Mouse (Mus musculus) intestine, embryonic 15.5 days (tissue): ENCODE results near the gene Mlst8. TPM values are rescaled to one million over a fixed set of nuclear protein-coding genes. Genes with fewer than 3 reads are reported as not detected.
A peak's percentile ranks its signal among the peaks of the same experiment; 100 is the strongest.

Source experiments
- ATAC-seq: fragments of 200-750 bp; cut with Nextera tagmentation; 2 replicates; pipeline ENCODE4 v1.8.0; 2017; ENCODE audit warnings: moderate TSS enrichment, moderate library complexity
- H3K27ac ChIP-seq: fragments of 300-500 bp; sonication (generic); 2 replicates; pipeline ENCODE4 v1.5.1; 2015; ENCODE audit warnings: mild to moderate bottlenecking, inconsistent platforms
- H3K27me3 ChIP-seq: fragments of 300-500 bp; sonication (generic); replicated peaks from 2 replicates; pipeline ENCODE4 v1.6.1; 2015; ENCODE audit warnings: inconsistent platforms
- H3K36me3 ChIP-seq: fragments of 300-500 bp; sonication (generic); 2 replicates; pipeline ENCODE4 v1.6.1; 2015; ENCODE audit warnings: inconsistent platforms
- H3K4me1 ChIP-seq: fragments of 300-500 bp; sonication (generic); replicated peaks from 2 replicates; pipeline ENCODE4 v1.6.1; 2015; ENCODE audit warnings: inconsistent platforms
- H3K4me2 ChIP-seq: fragments of 300-500 bp; sonication (generic); replicated peaks from 2 replicates; pipeline ENCODE4 v1.6.1; 2015; ENCODE audit warnings: mild to moderate bottlenecking, inconsistent platforms
- H3K4me3 ChIP-seq: fragments of 300-500 bp; sonication (generic); replicated peaks from 2 replicates; pipeline ENCODE4 v1.5.1; 2015; ENCODE audit warnings: inconsistent platforms
- H3K9ac ChIP-seq: fragments of 300-500 bp; sonication (generic); 2 replicates; pipeline ENCODE4 v1.6.1; 2015; ENCODE audit warnings: inconsistent platforms
- H3K9me3 ChIP-seq: fragments of 300-500 bp; sonication (generic); 2 replicates; pipeline ENCODE4 v1.6.1; 2016; ENCODE audit warnings: inconsistent platforms
- WGBS: fragments of 180-500 bp; shearing (Covaris S2); methylation state at CpG from one replicate; pipeline ENCODE4 v1.1.7; 2015; 5-methylcytosine and 5-hydroxymethylcytosine counted together
- polyA plus RNA-seq: library from polyadenylated mRNA; unstranded; fragments of >200 nt; fragmentation: Nextera tagmentation; extraction: Ambion mirVana; gene quantifications from 2 replicates; pipeline ENCODE4 v1.2.1, GENCODE M21; 2015

The Mlst8 gene
- polyA plus RNA-seq, 1 experiment from 2014 or later = 25.2 TPM

DNA sequence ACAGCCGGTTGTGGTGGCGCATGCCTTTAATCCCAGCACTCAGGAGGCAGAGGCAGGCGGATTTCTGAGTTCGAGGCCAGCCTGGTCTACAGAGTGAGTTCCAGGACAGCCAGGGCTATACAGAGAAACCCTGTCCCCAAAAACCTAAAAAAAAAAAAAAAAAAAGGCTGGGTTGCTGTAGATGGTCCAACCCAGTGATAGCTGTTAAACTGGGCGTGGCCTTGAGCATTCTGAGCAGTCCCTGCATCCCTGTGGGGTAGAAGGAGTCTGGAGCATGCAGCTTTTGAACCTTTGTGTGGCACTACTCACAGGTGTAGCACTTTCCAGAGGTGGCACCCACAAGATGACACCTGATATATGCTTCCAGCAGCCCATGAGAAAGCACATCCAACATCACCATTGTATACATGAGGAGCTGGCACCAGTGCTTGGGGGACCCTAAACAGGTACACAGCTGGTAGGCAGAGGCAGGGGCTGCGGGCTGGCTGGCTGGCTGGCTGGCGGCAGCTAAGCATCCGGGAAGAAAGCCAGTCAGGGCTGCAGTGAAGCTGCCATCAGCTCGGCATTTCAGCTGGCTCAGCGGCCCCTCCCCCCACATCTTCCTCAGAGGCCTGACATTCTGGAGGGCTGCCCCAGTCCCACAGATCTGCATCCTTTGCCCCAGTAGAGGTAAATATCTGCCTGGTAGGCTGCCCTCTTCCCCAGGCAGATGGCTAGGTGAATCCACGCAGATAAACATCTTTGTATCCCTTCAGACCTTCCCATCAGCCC is 6.4 kb upstream of the Mlst8 start:
- no peak for ATAC-seq
- 46% methylated on average over 11 of the region's 11 CpGs for WGBS
- Histone ChIP-seq H3K27me3 (peaks cover 31% of the 10 kb centered on the region), H3K9ac (no peak overlapping the region), H3K4me1 (peaks cover 19% of the 10 kb centered on the region), H3K36me3 (no peaks in the 10 kb centered on the region), H3K4me3 (no peak overlapping the region), H3K9me3 (no peaks in the 10 kb centered on the region), H3K27ac (no peak overlapping the region), H3K4me2 (no peak overlapping the region)

DNA sequence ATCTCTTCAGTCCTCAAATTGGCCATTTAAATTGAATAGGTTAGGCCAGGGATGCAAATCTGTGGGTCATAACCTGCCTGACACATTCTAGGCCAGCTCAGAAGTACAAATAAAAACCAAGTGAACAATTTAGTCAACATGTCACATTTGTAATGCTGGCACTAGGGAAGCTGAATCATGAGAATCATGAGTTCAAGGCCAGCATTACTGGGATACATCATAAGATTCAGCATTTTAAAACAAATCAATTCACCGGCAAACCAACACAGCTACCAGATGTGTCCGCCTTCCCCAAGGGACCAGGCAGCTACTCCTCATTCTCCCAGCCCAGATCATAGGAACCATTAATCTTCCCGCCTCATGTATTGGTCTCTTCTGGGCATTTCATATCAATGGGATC is 4.6 kb upstream of the Mlst8 start:
- no peak overlapping the region for H3K4me2 ChIP-seq
- H3K27me3 ChIP-seq = peaks cover 16% of the 10 kb centered on the region
- no peaks in the 10 kb centered on the region for H3K9me3 ChIP-seq
- H3K4me3 ChIP-seq = no peak overlapping the region
- no peak overlapping the region for H3K27ac ChIP-seq
- H3K4me1 ChIP-seq = peaks cover 16% of the 10 kb centered on the region
- no peak overlapping the region for H3K9ac ChIP-seq
- 84% methylated on average over 3 of the region's 3 CpGs for WGBS
- H3K36me3 ChIP-seq = no peaks in the 10 kb centered on the region
- ATAC-seq = no peak

DNA sequence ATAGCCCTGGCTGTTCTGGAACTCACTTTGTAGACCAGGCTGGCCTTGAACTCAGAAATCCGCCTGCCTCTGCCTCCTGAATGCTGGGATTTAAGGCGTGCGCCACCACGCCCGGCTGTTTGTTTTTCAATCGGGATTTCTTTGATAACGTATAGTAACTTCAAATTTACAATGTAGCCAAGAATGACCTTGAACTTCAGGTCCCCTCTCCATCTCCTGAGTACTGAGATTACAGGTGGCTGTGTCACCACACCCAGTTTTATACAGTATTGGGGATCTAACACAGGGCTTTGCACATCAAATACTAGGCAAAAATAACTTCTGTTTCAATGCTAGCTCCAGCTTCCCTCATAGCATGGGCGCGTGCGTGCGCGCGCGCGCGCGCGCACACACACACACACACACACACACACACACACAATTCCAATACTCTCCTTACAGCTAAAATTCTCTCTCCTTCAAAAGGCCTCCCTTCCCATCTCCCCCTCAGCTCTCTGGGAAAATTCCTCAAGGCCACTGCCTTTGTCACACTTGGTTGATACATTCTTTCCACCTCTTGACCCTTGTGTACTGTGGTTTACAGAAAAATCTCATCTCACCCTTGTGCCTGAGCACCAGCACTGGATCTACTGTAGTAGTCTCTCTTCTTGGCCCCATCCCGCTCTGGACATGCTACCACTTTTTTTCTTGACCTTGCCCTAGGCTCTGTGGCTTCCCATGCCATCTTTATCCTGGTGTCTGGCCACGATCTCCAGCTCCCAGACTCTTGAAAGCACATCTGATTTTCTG is 2.3 kb upstream of the Mlst8 start:
- Histone ChIP-seq H3K4me3 (no peak overlapping the region), H3K27me3 (no peaks in the 10 kb centered on the region), H3K36me3 (0 out of 2 replicates have a peak, but pooled peaks cover 4% of the 10 kb centered on the region), H3K9me3 (no peaks in the 10 kb centered on the region), H3K4me2 (no peak overlapping the region), H3K9ac (no peak overlapping the region), H3K27ac (no peak overlapping the region), H3K4me1 (peaks cover 20% of the 10 kb centered on the region)
- no peak for ATAC-seq
- WGBS = 89% methylated on average over 20 of the region's 20 CpGs

DNA sequence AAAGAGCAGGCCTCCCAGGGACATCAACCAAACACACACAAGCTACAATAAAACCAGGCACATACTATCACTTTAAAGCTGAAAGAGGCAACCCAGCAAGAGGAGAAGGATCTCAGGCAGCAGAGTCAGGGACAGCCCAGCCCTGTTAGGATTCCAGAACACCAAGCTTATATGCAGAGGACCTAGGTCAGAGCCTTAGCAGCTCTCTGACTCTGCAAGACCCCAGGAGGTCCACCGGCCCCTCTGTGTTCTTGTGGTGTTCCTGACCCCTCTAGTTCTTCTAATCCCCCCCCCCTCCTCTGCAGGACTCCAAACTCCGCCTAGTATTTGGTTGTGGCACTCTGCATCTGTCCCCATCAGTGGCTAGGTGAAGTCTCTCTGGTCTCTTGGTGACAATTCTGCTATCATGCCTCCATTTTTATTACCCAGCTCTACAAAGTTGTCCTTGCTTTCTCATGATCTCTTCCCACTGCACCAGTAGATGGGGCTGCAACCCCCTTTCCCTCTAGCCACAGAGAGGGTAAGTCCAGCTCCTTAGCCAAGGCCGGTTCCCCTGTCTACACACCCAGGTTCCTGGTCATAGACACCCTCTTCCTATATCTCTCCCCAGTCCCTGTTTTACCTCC is 1.4 kb upstream of the Mlst8 start:
- 0 out of 2 replicates have a peak overlapping the region, but pooled peaks have one; percentile 10 for H3K27ac ChIP-seq

DNA sequence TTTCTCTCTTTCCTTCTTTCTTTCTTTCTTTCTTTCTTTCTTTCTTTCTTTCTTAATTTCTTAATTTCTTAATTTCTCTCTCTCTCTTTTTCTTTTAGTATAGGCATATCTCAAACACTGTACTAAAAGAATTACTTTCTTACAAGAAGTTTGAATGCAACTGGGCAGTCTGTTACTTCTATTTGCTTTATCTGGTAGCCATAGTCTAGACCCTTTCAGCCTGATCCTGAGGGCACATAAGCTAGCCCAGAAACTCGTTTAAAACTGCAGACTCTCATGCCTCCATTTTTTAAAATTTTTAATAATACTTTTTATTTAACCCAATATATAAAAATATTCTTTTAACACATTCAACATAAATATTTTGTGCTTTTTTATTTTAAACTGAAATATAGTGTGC is 553 bp upstream of the Mlst8 start:
- 18% methylated on average over 1 of the region's 1 CpGs for WGBS
- no peak overlapping the region for H3K27ac ChIP-seq
- ATAC-seq = no peak
- no peaks in the 10 kb centered on the region for H3K27me3 ChIP-seq
- peaks cover 20% of the 10 kb centered on the region for H3K36me3 ChIP-seq
- H3K9me3 ChIP-seq = no peaks in the 10 kb centered on the region
- H3K9ac ChIP-seq = no peak overlapping the region
- no peak overlapping the region for H3K4me2 ChIP-seq
- peak overlapping the region; percentile 70 for H3K4me3 ChIP-seq
- H3K4me1 ChIP-seq = peaks cover 18% of the 10 kb centered on the region

More for the DNA sequence above, 1.4 kb upstream of the Mlst8 start:
- ATAC-seq = no peak
- WGBS = 32% methylated on average over 3 of the region's 3 CpGs
- Histone ChIP-seq H3K4me2 (no peak overlapping the region), H3K4me1 (peaks cover 17% of the 10 kb centered on the region), H3K9me3 (no peaks in the 10 kb centered on the region), H3K27me3 (no peaks in the 10 kb centered on the region), H3K4me3 (no peak overlapping the region), H3K9ac (no peak overlapping the region), H3K36me3 (peaks cover 11% of the 10 kb centered on the region)

DNA sequence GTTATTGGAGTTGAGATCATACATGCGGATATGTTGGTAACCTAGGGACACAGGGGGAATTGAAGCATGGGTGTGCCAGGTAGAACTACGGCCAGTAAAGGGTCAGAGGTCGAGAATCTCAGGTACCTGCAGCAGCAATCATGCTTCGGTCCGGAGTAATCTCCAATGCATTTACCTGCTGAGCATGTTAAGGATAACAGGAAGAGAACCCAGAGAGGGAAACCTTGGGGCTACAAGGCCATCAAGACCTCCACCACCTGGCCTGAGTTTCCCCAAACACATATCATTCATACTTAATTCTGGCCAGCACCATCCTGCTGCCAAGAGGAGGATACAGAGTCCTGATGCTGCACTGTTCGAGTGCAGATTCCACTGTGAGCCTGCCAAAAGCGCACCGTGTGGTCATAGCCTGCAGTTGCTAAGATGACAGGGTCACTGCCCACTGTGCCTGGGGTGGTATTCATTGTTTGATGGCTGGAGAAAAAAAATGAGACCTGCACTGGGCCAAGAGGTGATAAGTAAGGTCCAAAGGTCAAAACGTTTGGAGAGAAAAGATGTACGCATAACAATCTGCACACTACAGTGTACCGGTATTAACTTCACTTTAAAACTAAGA is 785 bp downstream of the Mlst8 start:
- Histone ChIP-seq H3K9ac (peak overlapping the region; percentile 78), H3K4me2 (peak overlapping the region; percentile 76), H3K27me3 (no peaks in the 10 kb centered on the region), H3K9me3 (no peaks in the 10 kb centered on the region), H3K4me3 (peak overlapping the region; percentile 70), H3K36me3 (peaks cover 22% of the 10 kb centered on the region), H3K27ac (no peak overlapping the region), H3K4me1 (peaks cover 31% of the 10 kb centered on the region)
- WGBS = 36% methylated on average over 11 of the region's 11 CpGs
- ATAC-seq = peak; percentile 10

DNA sequence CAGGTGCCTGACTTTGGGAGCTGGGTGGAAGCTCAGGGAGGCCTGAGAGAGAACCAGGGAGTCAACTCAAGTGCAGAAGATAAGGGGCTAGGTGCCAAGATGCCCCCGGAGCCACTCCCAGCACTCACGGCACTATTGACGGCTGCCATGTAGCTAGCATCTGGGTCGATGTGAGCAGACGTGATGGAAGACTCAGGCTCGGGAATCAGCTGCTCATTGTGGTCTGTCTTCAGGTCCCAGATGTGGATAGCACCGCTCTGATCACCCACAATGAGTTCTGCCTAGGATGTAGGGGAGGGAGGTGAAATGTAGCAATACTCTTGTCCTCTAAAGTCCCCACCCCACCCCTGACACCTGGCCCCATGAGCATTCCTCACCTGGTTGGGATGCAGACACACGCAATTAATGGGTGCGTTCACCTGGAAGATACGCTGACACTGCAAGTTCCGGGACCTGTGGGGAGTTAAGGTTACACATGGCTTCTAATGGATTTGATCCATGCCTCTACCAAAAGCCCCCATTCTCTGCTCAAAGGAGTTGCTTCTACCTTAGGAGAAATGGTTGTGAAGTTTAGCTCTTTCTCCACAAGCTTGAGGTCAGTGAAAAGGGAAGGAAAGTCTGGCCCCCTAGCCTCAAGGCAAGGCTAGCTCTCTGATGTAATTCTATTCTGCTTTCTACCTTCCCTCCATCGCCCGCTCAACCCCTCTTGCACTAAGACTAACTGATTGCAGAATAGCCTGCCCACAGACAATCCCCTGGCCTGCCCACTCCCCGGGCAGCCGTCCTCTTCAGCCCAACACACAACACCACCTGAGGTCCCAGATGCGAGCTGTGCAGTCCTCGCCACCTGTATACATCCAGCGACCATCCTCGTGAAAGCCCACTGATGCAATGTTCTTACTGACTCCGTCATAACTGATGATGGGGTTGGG is 1.6 kb downstream of the Mlst8 start:
- Histone ChIP-seq H3K27ac (no peak overlapping the region), H3K4me2 (peak overlapping the region; percentile 76), H3K9ac (no peak overlapping the region), H3K4me3 (no peak overlapping the region; the same call in 1 of the 2 replicates), H3K9me3 (no peaks in the 10 kb centered on the region), H3K4me1 (peaks cover 38% of the 10 kb centered on the region), H3K36me3 (peaks cover 22% of the 10 kb centered on the region), H3K27me3 (no peaks in the 10 kb centered on the region)
- WGBS = 89% methylated on average over 20 of the region's 20 CpGs
- ATAC-seq = no peak

DNA sequence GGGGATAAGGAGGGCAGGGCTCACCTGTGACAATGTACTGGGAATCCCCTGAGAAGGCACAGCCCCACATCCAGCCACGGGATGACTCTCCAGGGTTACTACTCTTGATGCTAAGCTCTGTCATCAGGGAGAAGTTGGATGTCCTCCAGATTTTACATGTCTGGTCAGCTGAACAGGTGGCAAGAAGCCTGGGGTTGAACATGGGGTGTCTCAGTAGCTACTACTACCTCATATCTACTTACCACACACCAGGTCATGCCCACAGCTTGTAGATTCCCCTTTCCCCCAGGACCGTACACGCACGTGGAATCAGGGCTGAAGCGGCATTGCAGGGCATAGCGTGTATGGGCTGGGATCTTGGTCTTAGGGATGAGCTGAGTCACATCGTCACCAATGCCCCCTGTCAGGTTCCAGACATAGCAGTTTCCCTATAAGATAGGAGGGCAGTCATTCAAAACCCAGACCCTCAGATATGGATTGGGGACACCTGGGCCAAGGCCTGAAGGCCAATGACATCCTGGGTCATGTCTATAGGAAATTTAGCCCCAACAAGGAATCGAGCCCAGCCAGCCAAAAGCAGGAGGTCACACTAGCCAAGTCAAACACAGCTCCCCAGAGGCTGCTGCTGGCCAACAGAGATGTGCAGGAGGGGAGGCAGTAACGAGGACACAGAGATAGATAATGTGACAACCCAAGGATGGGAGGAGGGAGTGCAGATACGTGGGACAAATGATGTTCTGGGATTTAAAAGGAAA is 2.7 kb downstream of the Mlst8 start:
- Histone ChIP-seq H3K27ac (no peak overlapping the region), H3K36me3 (peaks cover 22% of the 10 kb centered on the region), H3K4me1 (peaks cover 47% of the 10 kb centered on the region), H3K4me2 (no peak overlapping the region), H3K9me3 (no peaks in the 10 kb centered on the region), H3K4me3 (no peak overlapping the region), H3K9ac (no peak overlapping the region), H3K27me3 (no peaks in the 10 kb centered on the region)
- WGBS = 94% methylated on average over 10 of the region's 10 CpGs
- ATAC-seq = no peak

DNA sequence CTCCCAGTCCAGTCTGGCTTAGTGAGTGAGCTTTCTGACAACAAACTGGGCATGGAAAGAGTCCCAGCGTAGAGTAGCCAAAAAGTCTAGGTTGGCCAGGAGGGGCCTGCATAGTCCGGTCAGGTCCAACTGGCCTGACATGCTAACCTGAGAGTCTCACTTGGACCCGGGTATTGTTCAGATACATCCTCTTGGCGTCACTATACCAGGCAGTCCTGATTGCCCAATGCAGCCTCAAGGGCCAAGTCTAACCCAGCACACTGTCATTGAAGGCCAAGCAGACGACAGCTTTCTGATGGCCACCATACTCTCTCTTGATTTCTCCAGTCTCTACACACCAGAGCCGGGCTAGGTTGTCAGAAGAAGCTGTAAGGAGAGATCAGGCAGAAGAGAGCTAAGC is 3.3 kb downstream of the Mlst8 start:
- no peak overlapping the region for H3K4me3 ChIP-seq
- ATAC-seq = no peak
- 92% methylated on average over 6 of the region's 6 CpGs for WGBS
- H3K27me3 ChIP-seq = no peaks in the 10 kb centered on the region
- H3K9ac ChIP-seq = no peak overlapping the region
- peaks cover 52% of the 10 kb centered on the region for H3K4me1 ChIP-seq
- H3K36me3 ChIP-seq = peaks cover 22% of the 10 kb centered on the region
- H3K4me2 ChIP-seq = no peak overlapping the region
- no peaks in the 10 kb centered on the region for H3K9me3 ChIP-seq
- no peak overlapping the region for H3K27ac ChIP-seq

DNA sequence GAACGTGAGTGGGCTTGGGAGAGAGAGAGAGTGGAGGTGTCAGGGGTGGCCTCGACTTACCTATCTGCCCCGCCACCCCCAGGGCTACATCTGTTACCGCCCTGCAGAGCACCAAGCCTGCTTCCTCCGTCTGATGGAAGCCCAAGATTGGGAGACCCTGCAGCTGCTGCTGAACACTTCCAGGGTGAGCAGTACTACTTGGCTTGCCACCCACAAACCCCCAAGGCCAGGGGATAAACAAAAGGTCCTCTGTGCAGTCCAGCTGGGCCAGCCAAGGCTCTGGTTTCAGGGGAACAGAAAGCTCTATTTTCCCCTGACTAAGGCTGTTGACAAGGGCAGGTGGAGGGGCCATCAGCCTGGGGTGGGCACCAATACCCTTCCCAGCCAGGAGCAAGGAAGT is 4.3 kb downstream of the Mlst8 start:
- Histone ChIP-seq H3K27me3 (no peaks in the 10 kb centered on the region), H3K27ac (0 out of 2 replicates have a peak overlapping the region, but pooled peaks have one; percentile 78), H3K36me3 (peaks cover 22% of the 10 kb centered on the region), H3K4me3 (no peak overlapping the region), H3K4me2 (no peak overlapping the region), H3K9me3 (no peaks in the 10 kb centered on the region), H3K4me1 (peaks cover 44% of the 10 kb centered on the region), H3K9ac (no peak overlapping the region)
- ATAC-seq = no peak
- 75% methylated on average over 5 of the region's 5 CpGs for WGBS
